Mouse (Mus musculus): ENCODE results near the gene Vinac1. TPM values are rescaled to one million over a fixed set of nuclear protein-coding genes. Genes with fewer than 3 reads are reported as not detected.

Vinac1 gene
- total RNA-seq (2023): not detected

DNA sequence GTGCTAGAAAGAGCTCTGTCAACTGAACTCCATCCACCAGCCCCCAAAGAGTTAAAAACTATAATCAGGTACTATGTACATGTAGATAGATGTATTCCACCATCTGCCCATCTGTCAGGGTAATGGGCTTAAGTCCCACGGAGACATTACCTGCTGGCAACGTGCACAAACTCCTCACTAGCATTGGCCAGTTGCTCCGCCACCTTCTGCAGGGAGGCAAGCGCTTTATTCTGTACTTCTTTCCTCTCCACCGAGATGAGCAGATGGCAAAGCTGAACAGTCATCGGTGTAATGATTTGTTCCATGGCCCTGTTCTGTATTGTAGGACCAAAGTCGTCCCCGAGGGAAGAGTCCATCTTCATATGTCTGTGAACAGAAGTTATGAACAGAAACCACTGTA, at the start of gene Vinac1:
TSS of gene Vinac1 (minus strand) at position 362 of the 400 bp plus-strand sequence.

GRCm38 (mm10) chr2:129065437-129066282, 17.7 kb upstream of the Vinac1 start, which contains the start of gene Ttl:
TSS of gene Ttl (plus strand) at chr2:129065942.

Other genes starting within 250 kb of the Vinac1 start
- gene Tmem87b, start 230.1 kb downstream of the Vinac1 start, total RNA-seq (2023): 10 to 100 TPM; 14.5 to 15.3 TPM
- not detected for gene Fbln7, start 185.2 kb downstream of the Vinac1 start, total RNA-seq (2023)
- 1 to 10 TPM; 1.7 to 2.4 TPM for gene Zc3h8, start 104.1 kb downstream of the Vinac1 start, total RNA-seq (2023)
- gene Zc3h6, start 80.8 kb downstream of the Vinac1 start, total RNA-seq (2023): 1 to 10 TPM; 2.0 to 2.3 TPM
- 1 to 10 TPM; 2.6 to 2.9 TPM for gene Gm10762, start 80.4 kb downstream of the Vinac1 start, total RNA-seq (2023)
- gene Ttl, start 17.8 kb upstream of the Vinac1 start, total RNA-seq (2023): 1 to 10 TPM; 1.4 to 2.9 TPM
- 10 to 100 TPM in 1 of 2 experiments, 1 to 10 TPM in 1; 9.2 to 11.9 TPM for gene Polr1b, start 52.8 kb upstream of the Vinac1 start, total RNA-seq (2023)
- gene Chchd5, start 81.5 kb upstream of the Vinac1 start, total RNA-seq (2023): 1 to 10 TPM; 5.7 to 8.4 TPM
- 100 to 1,000 TPM; 108 to 120 TPM for gene Slc20a1, start 150.6 kb upstream of the Vinac1 start, total RNA-seq (2023)
- gene Ckap2l, start 249.0 kb upstream of the Vinac1 start, total RNA-seq (2023): 10 to 100 TPM; 29.0 to 29.9 TPM